Mouse (Mus musculus): Measurements from ENCODE around the gene Prr14l. TPM values are rescaled to one million over a fixed set of nuclear protein-coding genes. Genes with fewer than 3 reads are reported as not detected.
"Not testable (repeated sequence)": the region's sequence is repeated elsewhere in the genome, so short reads cannot be mapped to it uniquely, and the experiment has no call there.

Gene Prr14l
- polyA plus RNA-seq, 1 experiment from 2014 or later, result 8.7 TPM

- H3K4me3 ChIP-seq (ENCODE audit: low read depth, low read length), result not testable (repeated sequence)
These were observed 1.2 kb upstream of the Prr14l start for GRCm38 (mm10) chr5:32855274-32855673.

GRCm38 (mm10) chr5:32854818-32855217 lies 762 bp upstream of the Prr14l start:
- H3K9ac ChIP-seq (ENCODE audit: low read depth, low read length), result 0 out of 2 replicates have a peak overlapping the region, but pooled peaks have one; percentile 38
- H3K9me3 ChIP-seq (replicated peaks; ENCODE audit: control insufficient read depth, low read length, poor library complexity, severe bottlenecking), result no peaks in the 10 kb centered on the region
- H3K27me3 ChIP-seq (ENCODE audit: control insufficient read depth, insufficient read depth, low read depth, low read length), result no peaks in the 10 kb centered on the region
- no peaks in the 10 kb centered on the region for H3K36me3 ChIP-seq (ENCODE audit: control insufficient read depth, insufficient read depth, low read length)
- H3K4me2 ChIP-seq (ENCODE audit: low read length), result no peak overlapping the region
- no peak overlapping the region for H3K4me3 ChIP-seq (ENCODE audit: low read depth, low read length)
- peak overlapping the region; percentile 76 for H3K27ac ChIP-seq (ENCODE audit: low read length)
- ATAC-seq, result no peak
- H3K4me1 ChIP-seq (ENCODE audit: control insufficient read depth, insufficient read depth, low read length), result peaks cover 32% of the 10 kb centered on the region
- WGBS, result 90% methylated on average over 4 of the region's 4 CpGs

More at GRCm38 (mm10) chr5:32855274-32855673, 1.2 kb upstream of the Prr14l start:
- ATAC-seq; H3K36me3 ChIP-seq (ENCODE audit: control insufficient read depth, insufficient read depth, low read length); H3K9ac ChIP-seq (ENCODE audit: low read depth, low read length); H3K9me3 ChIP-seq (replicated peaks; ENCODE audit: control insufficient read depth, low read length, poor library complexity, severe bottlenecking); H3K27ac ChIP-seq (ENCODE audit: low read length); H3K4me2 ChIP-seq (ENCODE audit: low read length); H3K27me3 ChIP-seq (ENCODE audit: control insufficient read depth, insufficient read depth, low read depth, low read length): not testable (repeated sequence)
- peaks cover 32% of the 10 kb centered on the region for H3K4me1 ChIP-seq (ENCODE audit: control insufficient read depth, insufficient read depth, low read length)
- WGBS, result 95% methylated on average over 2 of the region's 3 CpGs

GRCm38 (mm10) chr5:32852026-32852425 lies 2.0 kb downstream of the Prr14l start:
- Histone ChIP-seq H3K4me3 (ENCODE audit: low read depth, low read length) (0 out of 2 replicates have a peak overlapping the region, but pooled peaks have one; percentile 2), H3K27me3 (ENCODE audit: control insufficient read depth, insufficient read depth, low read depth, low read length) (no peaks in the 10 kb centered on the region), H3K27ac (ENCODE audit: low read length) (no peak overlapping the region), H3K9ac (ENCODE audit: low read depth, low read length) (0 out of 2 replicates have a peak overlapping the region, but pooled peaks have one; percentile 7), H3K36me3 (ENCODE audit: control insufficient read depth, insufficient read depth, low read length) (no peaks in the 10 kb centered on the region), H3K4me1 (ENCODE audit: control insufficient read depth, insufficient read depth, low read length) (peaks cover 29% of the 10 kb centered on the region), H3K9me3 (replicated peaks; ENCODE audit: control insufficient read depth, low read length, poor library complexity, severe bottlenecking) (no peaks in the 10 kb centered on the region), H3K4me2 (ENCODE audit: low read length) (peak overlapping the region; percentile 74)
- 66% methylated on average over 6 of the region's 6 CpGs for WGBS
- no peak for ATAC-seq

GRCm38 (mm10) chr5:32849580-32849979 lies 4.5 kb downstream of the Prr14l start:
- H3K27me3 ChIP-seq (ENCODE audit: control insufficient read depth, insufficient read depth, low read depth, low read length); H3K4me3 ChIP-seq (ENCODE audit: low read depth, low read length); H3K9ac ChIP-seq (ENCODE audit: low read depth, low read length); H3K9me3 ChIP-seq (replicated peaks; ENCODE audit: control insufficient read depth, low read length, poor library complexity, severe bottlenecking); H3K4me2 ChIP-seq (ENCODE audit: low read length); H3K36me3 ChIP-seq (ENCODE audit: control insufficient read depth, insufficient read depth, low read length); H3K27ac ChIP-seq (ENCODE audit: low read length); ATAC-seq: not testable (repeated sequence)
- 91% methylated on average over 3 of the region's 3 CpGs for WGBS
- H3K4me1 ChIP-seq (ENCODE audit: control insufficient read depth, insufficient read depth, low read length), result peaks cover 29% of the 10 kb centered on the region

GRCm38 (mm10) chr5:32849178-32849577 lies 4.9 kb downstream of the Prr14l start:
- 88% methylated on average over 3 of the region's 3 CpGs for WGBS
- Histone ChIP-seq H3K27ac (ENCODE audit: low read length) (no peak overlapping the region), H3K27me3 (ENCODE audit: control insufficient read depth, insufficient read depth, low read depth, low read length) (no peaks in the 10 kb centered on the region), H3K4me1 (ENCODE audit: control insufficient read depth, insufficient read depth, low read length) (peaks cover 27% of the 10 kb centered on the region), H3K9ac (ENCODE audit: low read depth, low read length) (no peak overlapping the region), H3K9me3 (replicated peaks; ENCODE audit: control insufficient read depth, low read length, poor library complexity, severe bottlenecking) (no peaks in the 10 kb centered on the region), H3K4me3 (ENCODE audit: low read depth, low read length) (no peak overlapping the region), H3K36me3 (ENCODE audit: control insufficient read depth, insufficient read depth, low read length) (no peaks in the 10 kb centered on the region; the same call in 1 of the 2 replicates), H3K4me2 (ENCODE audit: low read length) (no peak overlapping the region)
- no peak for ATAC-seq

GRCm38 (mm10) chr5:32840029-32840428 lies 14.0 kb downstream of the Prr14l start:
- no peak overlapping the region for H3K4me3 ChIP-seq (ENCODE audit: low read depth, low read length)
- 96% methylated on average over 2 of the region's 2 CpGs for WGBS
- H3K27ac ChIP-seq (ENCODE audit: low read length), result no peak overlapping the region
- H3K9ac ChIP-seq (ENCODE audit: low read depth, low read length), result no peak overlapping the region
- H3K9me3 ChIP-seq (replicated peaks; ENCODE audit: control insufficient read depth, low read length, poor library complexity, severe bottlenecking), result no peaks in the 10 kb centered on the region
- no peaks in the 10 kb centered on the region for H3K4me1 ChIP-seq (ENCODE audit: control insufficient read depth, insufficient read depth, low read length)
- H3K27me3 ChIP-seq (ENCODE audit: control insufficient read depth, insufficient read depth, low read depth, low read length), result no peaks in the 10 kb centered on the region
- ATAC-seq, result no peak
- H3K36me3 ChIP-seq (ENCODE audit: control insufficient read depth, insufficient read depth, low read length), result peaks cover 31% of the 10 kb centered on the region
- H3K4me2 ChIP-seq (ENCODE audit: low read length), result no peak overlapping the region

GRCm38 (mm10) chr5:32836976-32837375 lies 17.1 kb downstream of the Prr14l start:
- H3K4me3 ChIP-seq (ENCODE audit: low read depth, low read length), result no peak overlapping the region
- no peaks in the 10 kb centered on the region for H3K27me3 ChIP-seq (ENCODE audit: control insufficient read depth, insufficient read depth, low read depth, low read length)
- no peak overlapping the region for H3K9ac ChIP-seq (ENCODE audit: low read depth, low read length)
- H3K4me1 ChIP-seq (ENCODE audit: control insufficient read depth, insufficient read depth, low read length), result no peaks in the 10 kb centered on the region
- H3K4me2 ChIP-seq (ENCODE audit: low read length), result no peak overlapping the region
- no peaks in the 10 kb centered on the region for H3K9me3 ChIP-seq (replicated peaks; ENCODE audit: control insufficient read depth, low read length, poor library complexity, severe bottlenecking)
- no peak overlapping the region for H3K27ac ChIP-seq (ENCODE audit: low read length)
- 93% methylated on average over 5 of the region's 5 CpGs for WGBS
- H3K36me3 ChIP-seq (ENCODE audit: control insufficient read depth, insufficient read depth, low read length), result peaks cover 30% of the 10 kb centered on the region
- ATAC-seq, result no peak

- peaks cover 25% of the 10 kb centered on the region for H3K36me3 ChIP-seq (ENCODE audit: control insufficient read depth, insufficient read depth, low read length)
- no peak overlapping the region for H3K27ac ChIP-seq (ENCODE audit: low read length)
These were observed 19.6 kb downstream of the Prr14l start for GRCm38 (mm10) chr5:32834497-32834896.

GRCm38 (mm10) chr5:32830054-32830453 lies 24.0 kb downstream of the Prr14l start:
- H3K4me3 ChIP-seq (ENCODE audit: low read depth, low read length), result no peak overlapping the region
- no peak overlapping the region for H3K4me2 ChIP-seq (ENCODE audit: low read length)
- WGBS, result 95% methylated on average over 2 of the region's 2 CpGs
- H3K27ac ChIP-seq (ENCODE audit: low read length), result no peak overlapping the region
- H3K9me3 ChIP-seq (replicated peaks; ENCODE audit: control insufficient read depth, low read length, poor library complexity, severe bottlenecking), result no peaks in the 10 kb centered on the region
- H3K27me3 ChIP-seq (ENCODE audit: control insufficient read depth, insufficient read depth, low read depth, low read length), result no peaks in the 10 kb centered on the region
- ATAC-seq, result no peak
- H3K9ac ChIP-seq (ENCODE audit: low read depth, low read length), result no peak overlapping the region
- no peaks in the 10 kb centered on the region for H3K4me1 ChIP-seq (ENCODE audit: control insufficient read depth, insufficient read depth, low read length)
- peaks cover 27% of the 10 kb centered on the region for H3K36me3 ChIP-seq (ENCODE audit: control insufficient read depth, insufficient read depth, low read length)

More at GRCm38 (mm10) chr5:32834497-32834896, 19.6 kb downstream of the Prr14l start:
- WGBS, result 94% methylated on average over 1 of the region's 1 CpGs
- no peak overlapping the region for H3K4me2 ChIP-seq (ENCODE audit: low read length)
- H3K9ac ChIP-seq (ENCODE audit: low read depth, low read length), result no peak overlapping the region
- ATAC-seq, result no peak
- H3K4me1 ChIP-seq (ENCODE audit: control insufficient read depth, insufficient read depth, low read length), result no peaks in the 10 kb centered on the region
- no peaks in the 10 kb centered on the region for H3K9me3 ChIP-seq (replicated peaks; ENCODE audit: control insufficient read depth, low read length, poor library complexity, severe bottlenecking)
- H3K4me3 ChIP-seq (ENCODE audit: low read depth, low read length), result no peak overlapping the region
- H3K27me3 ChIP-seq (ENCODE audit: control insufficient read depth, insufficient read depth, low read depth, low read length), result no peaks in the 10 kb centered on the region
